Mouse (Mus musculus): ENCODE measurements around the gene AC109138.7. TPM values are rescaled to one million over a fixed set of nuclear protein-coding genes. Genes with fewer than 3 reads are reported as not detected.

The AC109138.7 gene
- not detected in 2 replicates for polyA plus RNA-seq (2016; fragmentation: Nextera tagmentation; extraction: Ambion mirVana)

GRCm38 (mm10) chr19:4214071-4214770, at the start of gene AC109138.7, which contains the start of gene Clcf1:
Gene AC109138.7, plus strand, starts transcription at chr19:4214357.
Gene Clcf1, plus strand, starts transcription at chr19:4214238.
- peaks cover 91% of the 10 kb centered on the region for H3K27me3 ChIP-seq (ENCODE audit: insufficient read depth, poor library complexity, severe bottlenecking)
- peak within 1 kb of the TSS; percentile 70 for H3K4me3 ChIP-seq
- peak; percentile 57 for DNase-seq (ENCODE audit: low spot score)
- WGBS = under 1% methylated on average over 49 of the region's 49 CpGs
- H3K4me1 ChIP-seq (replicated peaks) = peaks cover 62% of the 10 kb centered on the region
- no peaks in the 10 kb centered on the region for H3K36me3 ChIP-seq
- H3K27ac ChIP-seq = peak within 1 kb of the TSS; percentile 87
- H3K9me3 ChIP-seq = no peaks in the 10 kb centered on the region

- no peaks in the 10 kb centered on the region for H3K9me3 ChIP-seq
- no peak overlapping the region for H3K4me3 ChIP-seq
- peaks cover 20% of the 10 kb centered on the region for H3K36me3 ChIP-seq
- 75% methylated on average over 2 of the region's 2 CpGs for WGBS
- H3K4me1 ChIP-seq (replicated peaks) = peaks cover 28% of the 10 kb centered on the region
- H3K27me3 ChIP-seq (ENCODE audit: insufficient read depth, poor library complexity, severe bottlenecking) = no peaks in the 10 kb centered on the region
- H3K27ac ChIP-seq = peak overlapping the region; percentile 40; the same call in 1 of the 2 replicates
- no peak for DNase-seq (ENCODE audit: low spot score)
These were observed 49.4 kb upstream of the AC109138.7 start for GRCm38 (mm10) chr19:4164721-4165120.

- H3K36me3 ChIP-seq = peaks cover 1% of the 10 kb centered on the region
- H3K27ac ChIP-seq = no peak overlapping the region
- H3K4me3 ChIP-seq = no peak overlapping the region
- 83% methylated on average over 9 of the region's 9 CpGs for WGBS
- peaks cover 13% of the 10 kb centered on the region for H3K27me3 ChIP-seq (ENCODE audit: insufficient read depth, poor library complexity, severe bottlenecking)
- no peak for DNase-seq (ENCODE audit: low spot score)
- no peaks in the 10 kb centered on the region for H3K9me3 ChIP-seq
- peaks cover 48% of the 10 kb centered on the region for H3K4me1 ChIP-seq (replicated peaks)
These were observed 47.3 kb upstream of the AC109138.7 start for GRCm38 (mm10) chr19:4166678-4167476.

- under 1% methylated on average over 43 of the region's 43 CpGs for whole genome bisulfite sequencing
- DNase-seq (ENCODE audit: low spot score) = peak; percentile 100
- Histone ChIP-seq H3K9me3 (no peaks in the 10 kb centered on the region), H3K27ac (peak overlapping the region; percentile 89), H3K4me3 (peak overlapping the region; percentile 50), H3K4me1 (replicated peaks) (peaks cover 37% of the 10 kb centered on the region), H3K36me3 (no peaks in the 10 kb centered on the region), H3K27me3 (ENCODE audit: insufficient read depth, poor library complexity, severe bottlenecking) (peaks cover 13% of the 10 kb centered on the region)
These were observed 44.8 kb upstream of the AC109138.7 start for GRCm38 (mm10) chr19:4169378-4169784.

- Histone ChIP-seq H3K9me3 (no peaks in the 10 kb centered on the region), H3K4me3 (peak overlapping the region; percentile 50), H3K4me1 (replicated peaks) (peaks cover 38% of the 10 kb centered on the region), H3K36me3 (no peaks in the 10 kb centered on the region), H3K27me3 (ENCODE audit: insufficient read depth, poor library complexity, severe bottlenecking) (peaks cover 13% of the 10 kb centered on the region), H3K27ac (peak overlapping the region; percentile 89)
- no peak for DNase-seq (ENCODE audit: low spot score)
- 9% methylated on average over 27 of the region's 27 CpGs for WGBS
These were observed 44.3 kb upstream of the AC109138.7 start for GRCm38 (mm10) chr19:4169810-4170209.

- H3K9me3 ChIP-seq = no peaks in the 10 kb centered on the region
- H3K27ac ChIP-seq = peak overlapping the region; percentile 89
- H3K36me3 ChIP-seq = no peaks in the 10 kb centered on the region
- H3K4me3 ChIP-seq = peak overlapping the region; percentile 50
- DNase-seq (ENCODE audit: low spot score) = no peak
- 86% methylated on average over 10 of the region's 10 CpGs for WGBS
- H3K27me3 ChIP-seq (ENCODE audit: insufficient read depth, poor library complexity, severe bottlenecking) = peaks cover 13% of the 10 kb centered on the region
- H3K4me1 ChIP-seq (replicated peaks) = peaks cover 42% of the 10 kb centered on the region
These were observed 43.3 kb upstream of the AC109138.7 start for GRCm38 (mm10) chr19:4170723-4171392.

- DNase-seq (ENCODE audit: low spot score) = no peak
- 67% methylated on average over 13 of the region's 13 CpGs for WGBS
These were observed 42.5 kb upstream of the AC109138.7 start for GRCm38 (mm10) chr19:4171393-4172290.

GRCm38 (mm10) chr19:4172925-4173324, 41.2 kb upstream of the AC109138.7 start:
- H3K4me3 ChIP-seq = no peak overlapping the region
- peaks cover 16% of the 10 kb centered on the region for H3K27me3 ChIP-seq (ENCODE audit: insufficient read depth, poor library complexity, severe bottlenecking)
- H3K9me3 ChIP-seq = no peaks in the 10 kb centered on the region
- no peak overlapping the region for H3K27ac ChIP-seq
- H3K36me3 ChIP-seq = no peaks in the 10 kb centered on the region
- H3K4me1 ChIP-seq (replicated peaks) = peaks cover 44% of the 10 kb centered on the region
- WGBS = 63% methylated on average over 11 of the region's 11 CpGs
- no peak for DNase-seq (ENCODE audit: low spot score)

More at GRCm38 (mm10) chr19:4171393-4172290, 42.5 kb upstream of the AC109138.7 start:
- H3K4me1 ChIP-seq (replicated peaks) = peaks cover 44% of the 10 kb centered on the region
- peaks cover 13% of the 10 kb centered on the region for H3K27me3 ChIP-seq (ENCODE audit: insufficient read depth, poor library complexity, severe bottlenecking)
- H3K9me3 ChIP-seq = no peaks in the 10 kb centered on the region
- H3K27ac ChIP-seq = peak overlapping the region; percentile 64
- no peaks in the 10 kb centered on the region for H3K36me3 ChIP-seq
- no peak overlapping the region; the same call in 1 of the 2 replicates for H3K4me3 ChIP-seq

- peaks cover 16% of the 10 kb centered on the region for H3K27me3 ChIP-seq (ENCODE audit: insufficient read depth, poor library complexity, severe bottlenecking)
- no peaks in the 10 kb centered on the region for H3K36me3 ChIP-seq
- H3K4me1 ChIP-seq (replicated peaks) = peaks cover 34% of the 10 kb centered on the region
- no peak for DNase-seq (ENCODE audit: low spot score)
- peak within 1 kb of the TSS; percentile 39 for H3K4me3 ChIP-seq
- peak within 1 kb of the TSS; percentile 73 for H3K27ac ChIP-seq
- 5% methylated on average over 11 of the region's 11 CpGs for WGBS
- no peaks in the 10 kb centered on the region for H3K9me3 ChIP-seq
These were observed 38.7 kb upstream of the AC109138.7 start, which contains the start of gene Carns1 for GRCm38 (mm10) chr19:4175368-4175947. Gene Carns1, minus strand, starts transcription at chr19:4175479.

GRCm38 (mm10) chr19:4180411-4180810, 33.7 kb upstream of the AC109138.7 start:
- WGBS = 88% methylated on average over 7 of the region's 7 CpGs
- H3K27ac ChIP-seq = no peak overlapping the region
- DNase-seq (ENCODE audit: low spot score) = no peak
- no peaks in the 10 kb centered on the region for H3K36me3 ChIP-seq
- no peak overlapping the region for H3K4me3 ChIP-seq
- peaks cover 31% of the 10 kb centered on the region for H3K4me1 ChIP-seq (replicated peaks)
- H3K9me3 ChIP-seq = no peaks in the 10 kb centered on the region
- H3K27me3 ChIP-seq (ENCODE audit: insufficient read depth, poor library complexity, severe bottlenecking) = peaks cover 3% of the 10 kb centered on the region; the same call in 1 of the 2 replicates

GRCm38 (mm10) chr19:4181892-4182291, 32.3 kb upstream of the AC109138.7 start:
- Histone ChIP-seq H3K4me1 (replicated peaks) (peaks cover 28% of the 10 kb centered on the region), H3K36me3 (no peaks in the 10 kb centered on the region), H3K9me3 (no peaks in the 10 kb centered on the region), H3K4me3 (no peak overlapping the region), H3K27me3 (ENCODE audit: insufficient read depth, poor library complexity, severe bottlenecking) (peaks cover under 1% of the 10 kb centered on the region; the same call in 1 of the 2 replicates), H3K27ac (peak overlapping the region; percentile 23; the same call in 1 of the 2 replicates)
- 34% methylated on average over 3 of the region's 3 CpGs for WGBS
- no peak for DNase-seq (ENCODE audit: low spot score)
